Mouse (Mus musculus) cerebellum, adult 11 months (tissue): ENCODE measurements around the gene Ifna5.
A peak's percentile ranks its signal among the peaks of the same experiment; 100 is the strongest.

Source experiments
- DNase-seq: peaks from one replicate; pipeline ENCODE4 v3.0.0; 2022

Ifna5 gene

GRCm38 (mm10) chr4:88865011-88865569, 29.8 kb downstream of the Ifna5 start:
- DNase-seq: no peak

GRCm38 (mm10) chr4:88867366-88867925, 32.1 kb downstream of the Ifna5 start:
- DNase-seq: peak; percentile 33

GRCm38 (mm10) chr4:88867926-88868911, 32.9 kb downstream of the Ifna5 start:
- no peak for DNase-seq

GRCm38 (mm10) chr4:88872691-88873090, 37.4 kb downstream of the Ifna5 start:
- DNase-seq: no peak

GRCm38 (mm10) chr4:88875435-88876095, 40.2 kb downstream of the Ifna5 start:
- no peak for DNase-seq

- DNase-seq: no peak
These were observed 41.2 kb downstream of the Ifna5 start for GRCm38 (mm10) chr4:88876520-88876919.

- no peak for DNase-seq
These were observed 42.9 kb downstream of the Ifna5 start for GRCm38 (mm10) chr4:88878246-88878645.

GRCm38 (mm10) chr4:88878772-88879171, 43.4 kb downstream of the Ifna5 start:
- DNase-seq: no peak

- DNase-seq: no peak
These were observed 44.8 kb downstream of the Ifna5 start, which contains the start of gene Ifne for GRCm38 (mm10) chr4:88880101-88880500. Gene Ifne, minus strand, starts transcription at chr4:88880201.
